Mouse (Mus musculus) CH12F3 (cell line): ENCODE measurements around the gene Fto.

Source experiments
- in situ Hi-C: fragments of 300-500 bp; cut with MboI; formaldehyde crosslinking; loops from 2 replicates; pipeline ENCODE4 v1.14.3; 2020; ENCODE audit warnings: low sequenced_read_pairs

Gene Fto

GRCm38 (mm10) chr8:91445516-91445915 is 132.2 kb downstream of the Fto start:
- in situ Hi-C loops, result no loop called here

- in situ Hi-C loops, result no loop called here
Measured at GRCm38 (mm10) chr8:91446008-91446407, 132.7 kb downstream of the Fto start.

- in situ Hi-C loops, result no loop called here
Measured at GRCm38 (mm10) chr8:91448667-91449329, 135.5 kb downstream of the Fto start.

- in situ Hi-C loops, result no loop called here
Measured at GRCm38 (mm10) chr8:91454926-91455325, 141.6 kb downstream of the Fto start.

- in situ Hi-C loops, result no loop called here
Measured at GRCm38 (mm10) chr8:91455591-91455990, 142.3 kb downstream of the Fto start.

GRCm38 (mm10) chr8:91458016-91458415 is 144.7 kb downstream of the Fto start:
- in situ Hi-C loops, result no loop called here

- in situ Hi-C loops, result no loop called here
Measured at GRCm38 (mm10) chr8:91460965-91461364, 147.6 kb downstream of the Fto start.

- in situ Hi-C loops, result no loop called here
Measured at GRCm38 (mm10) chr8:91463757-91464156, 150.4 kb downstream of the Fto start.

GRCm38 (mm10) chr8:91467463-91467862 is 154.1 kb downstream of the Fto start:
- in situ Hi-C loops, result no loop called here

GRCm38 (mm10) chr8:91467881-91468534 is 154.7 kb downstream of the Fto start:
- in situ Hi-C loops, result no loop called here

- in situ Hi-C loops, result no loop called here
Measured at GRCm38 (mm10) chr8:91469441-91469840, 156.1 kb downstream of the Fto start.

GRCm38 (mm10) chr8:91474731-91475279 is 161.5 kb downstream of the Fto start:
- in situ Hi-C loops, result no loop called here

- in situ Hi-C loops, result no loop called here
Measured at GRCm38 (mm10) chr8:91476988-91477387, 163.7 kb downstream of the Fto start.

GRCm38 (mm10) chr8:91477471-91477870 is 164.1 kb downstream of the Fto start:
- in situ Hi-C loops, result no loop called here

GRCm38 (mm10) chr8:91482511-91482910 is 169.2 kb downstream of the Fto start:
- in situ Hi-C loops, result no loop called here

- in situ Hi-C loops, result no loop called here
Measured at GRCm38 (mm10) chr8:91486394-91486793, 173.1 kb downstream of the Fto start.

GRCm38 (mm10) chr8:91487456-91487855 is 174.1 kb downstream of the Fto start:
- in situ Hi-C loops, result no loop called here

- in situ Hi-C loops, result no loop called here
Measured at GRCm38 (mm10) chr8:91488086-91488783, 174.9 kb downstream of the Fto start.

GRCm38 (mm10) chr8:91488784-91489450 is 175.6 kb downstream of the Fto start:
- in situ Hi-C loops, result no loop called here

GRCm38 (mm10) chr8:91490065-91490464 is 176.7 kb downstream of the Fto start:
- in situ Hi-C loops, result no loop called here

- in situ Hi-C loops, result no loop called here
Measured at GRCm38 (mm10) chr8:91493373-91493772, 180.0 kb downstream of the Fto start.
